Mouse (Mus musculus): Measurements from ENCODE around the gene Pak2. TPM values are rescaled to one million over a fixed set of nuclear protein-coding genes. Genes with fewer than 3 reads are reported as not detected.

Gene Pak2
- 30.6 and 34.5 TPM in 2 replicates for polyA plus RNA-seq (2014; fragmentation: Nextera tagmentation; extraction: Ambion mirVana)

DNA sequence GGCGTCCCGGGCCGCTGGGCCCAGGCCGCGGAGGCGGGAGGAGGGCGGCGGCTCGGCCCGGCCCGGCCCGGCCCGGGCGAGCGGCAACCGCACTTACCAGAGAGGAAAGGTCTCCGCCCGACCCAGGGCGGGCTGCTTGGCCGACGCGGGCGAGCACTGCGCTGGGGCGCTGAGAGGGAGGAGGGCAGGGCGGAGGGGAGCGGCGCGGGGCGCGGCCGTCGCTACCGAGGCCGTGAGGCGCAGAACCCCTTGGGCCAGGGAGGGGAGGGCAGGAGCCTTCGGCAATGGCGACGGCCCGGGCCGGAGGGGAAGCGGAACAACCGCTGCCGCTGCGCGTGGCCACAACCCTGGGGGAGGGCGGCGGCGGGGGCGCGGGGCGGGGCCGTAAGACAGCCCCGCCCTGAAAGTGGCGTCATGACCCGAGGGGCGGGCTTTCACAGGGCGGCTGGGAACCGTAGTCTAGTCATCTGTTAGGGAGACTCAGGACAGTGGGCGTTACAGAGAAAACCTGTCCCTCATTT lies at the start of gene Pak2:
Gene Pak2, minus strand, starts transcription at position 352 of the 521 bp plus-strand sequence.
- ATAC-seq (ENCODE audit: low FRiP score) (peak; percentile 95), DNase-seq (ENCODE audit: low spot score) (peak; percentile 91)
- Histone ChIP-seq H3K36me3 (replicated peaks; ENCODE audit: control insufficient read depth, insufficient read depth) (peaks cover 7% of the 10 kb centered on the region), H3K9me3 (ENCODE audit: control insufficient read depth, low read length) (no peaks in the 10 kb centered on the region), H3K4me2 (replicated peaks) (peak within 1 kb of the TSS; percentile 56), H3K9ac (peak within 1 kb of the TSS; percentile 94), H3K4me1 (replicated peaks; ENCODE audit: control insufficient read depth, insufficient read depth, low read length) (peaks cover 21% of the 10 kb centered on the region), H3K4me3 (replicated peaks; ENCODE audit: low read length) (peak within 1 kb of the TSS; percentile 94), H3K27ac (peak within 1 kb of the TSS; percentile 92), H3K27me3 (ENCODE audit: control insufficient read depth, insufficient read depth, low read length) (no peaks in the 10 kb centered on the region)
- under 1% methylated on average over 36 of the region's 60 CpGs for WGBS

DNA sequence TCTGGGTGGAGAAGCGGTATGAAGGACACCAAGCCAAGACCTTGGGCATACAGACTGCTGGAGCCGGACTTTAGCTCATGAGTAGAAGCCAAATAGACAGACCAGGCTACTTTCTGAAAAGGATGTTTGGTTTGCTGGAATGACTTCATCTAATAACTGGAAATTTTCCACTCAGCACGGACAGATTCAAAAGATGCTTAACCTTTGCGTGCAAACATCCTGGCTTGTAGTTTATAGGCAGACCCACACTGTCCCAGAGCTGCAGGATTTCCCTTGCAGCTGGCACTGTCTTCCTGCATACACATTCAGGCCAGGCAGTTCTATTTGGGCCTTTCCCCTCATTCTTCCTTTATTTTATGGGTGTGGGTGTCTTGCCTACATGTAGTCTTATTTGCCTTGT lies 47.9 kb upstream of the Pak2 start:
- ATAC-seq (ENCODE audit: low FRiP score): no peak
- 91% methylated on average over 4 of the region's 4 CpGs for WGBS

DNA sequence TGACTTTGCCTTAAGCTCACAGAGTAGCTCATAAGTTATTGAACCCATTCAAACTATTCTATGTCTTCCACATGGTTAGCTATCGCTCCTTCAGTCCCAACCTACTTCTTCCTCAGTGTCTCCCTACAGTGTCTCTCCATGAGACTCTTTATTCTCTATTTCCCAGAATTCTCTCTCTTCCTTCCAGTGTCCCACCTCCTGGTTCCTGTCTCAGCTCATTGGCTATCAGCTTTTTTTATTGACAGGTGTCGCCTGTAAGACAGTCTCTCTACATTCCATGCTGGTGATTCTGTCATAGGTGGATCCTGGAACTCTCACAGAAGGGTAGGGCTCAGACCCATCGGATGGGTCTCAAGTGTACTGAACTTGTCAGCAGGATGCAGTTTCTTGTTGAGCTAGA lies 46.2 kb upstream of the Pak2 start:
- Histone ChIP-seq H3K9ac (no peak overlapping the region), H3K4me2 (replicated peaks) (no peak overlapping the region), H3K36me3 (replicated peaks; ENCODE audit: control insufficient read depth, insufficient read depth) (no peaks in the 10 kb centered on the region), H3K9me3 (ENCODE audit: control insufficient read depth, low read length) (no peaks in the 10 kb centered on the region), H3K27me3 (ENCODE audit: control insufficient read depth, insufficient read depth, low read length) (no peaks in the 10 kb centered on the region), H3K27ac (no peak overlapping the region), H3K4me3 (replicated peaks; ENCODE audit: low read length) (no peak overlapping the region), H3K4me1 (replicated peaks; ENCODE audit: control insufficient read depth, insufficient read depth, low read length) (no peaks in the 10 kb centered on the region)
- ATAC-seq (ENCODE audit: low FRiP score) (no peak), DNase-seq (ENCODE audit: low spot score) (no peak)
- WGBS: 96% methylated on average over 3 of the region's 3 CpGs

More for the DNA sequence above, 47.9 kb upstream of the Pak2 start:
- DNase-seq (ENCODE audit: low spot score): no peak
- Histone ChIP-seq H3K4me3 (replicated peaks; ENCODE audit: low read length) (no peak overlapping the region), H3K4me2 (replicated peaks) (no peak overlapping the region), H3K4me1 (replicated peaks; ENCODE audit: control insufficient read depth, insufficient read depth, low read length) (no peaks in the 10 kb centered on the region), H3K27me3 (ENCODE audit: control insufficient read depth, insufficient read depth, low read length) (no peaks in the 10 kb centered on the region), H3K27ac (no peak overlapping the region), H3K9me3 (ENCODE audit: control insufficient read depth, low read length) (no peaks in the 10 kb centered on the region), H3K9ac (no peak overlapping the region), H3K36me3 (replicated peaks; ENCODE audit: control insufficient read depth, insufficient read depth) (no peaks in the 10 kb centered on the region)

DNA sequence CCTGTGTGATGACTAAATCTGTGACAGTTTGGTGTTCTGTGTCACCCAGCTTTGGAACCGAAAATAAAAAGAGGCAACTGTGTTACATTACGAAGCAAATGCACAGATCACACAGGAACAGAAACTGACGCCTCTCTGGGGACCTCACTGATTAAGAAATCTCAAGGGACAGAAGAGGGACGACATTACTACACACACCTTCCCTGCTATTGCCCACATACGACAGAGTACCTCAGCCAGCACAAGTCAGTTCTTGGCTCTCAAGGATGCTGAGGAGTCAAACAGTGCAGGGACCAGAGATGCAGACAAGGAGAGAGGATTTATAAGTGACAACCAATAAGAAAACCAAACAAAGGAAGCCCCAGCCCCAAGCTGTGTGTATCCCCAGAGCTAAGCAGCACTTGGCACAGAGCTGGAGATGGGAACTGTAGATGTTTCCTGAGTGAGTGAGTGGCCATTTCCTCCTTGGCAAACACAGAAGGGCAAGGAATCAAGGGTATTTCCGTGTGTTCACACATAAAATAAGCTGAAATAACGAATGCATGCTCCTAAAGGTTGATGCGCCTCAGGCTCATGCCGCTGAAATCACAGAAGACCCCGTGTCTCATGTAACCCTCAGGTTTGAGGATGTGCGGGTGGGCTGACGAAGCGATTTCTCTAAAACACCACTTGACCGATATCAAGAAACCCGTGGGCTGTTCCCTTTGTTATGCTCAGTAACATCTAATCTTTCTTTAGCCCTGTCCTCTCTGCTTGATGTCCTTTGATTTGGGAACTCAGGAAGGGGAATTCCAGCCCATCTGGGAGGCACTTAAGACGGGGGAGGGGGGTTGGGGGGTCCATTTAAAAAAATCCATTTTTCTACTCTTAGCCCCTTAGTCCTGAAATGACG lies 45.5 kb upstream of the Pak2 start:
- WGBS: 73% methylated on average over 17 of the region's 17 CpGs
- no peak for DNase-seq (ENCODE audit: low spot score)
- H3K9me3 ChIP-seq (ENCODE audit: control insufficient read depth, low read length): no peaks in the 10 kb centered on the region
- no peak for ATAC-seq (ENCODE audit: low FRiP score)
- no peaks in the 10 kb centered on the region for H3K4me1 ChIP-seq (replicated peaks; ENCODE audit: control insufficient read depth, insufficient read depth, low read length)
- no peaks in the 10 kb centered on the region for H3K27me3 ChIP-seq (ENCODE audit: control insufficient read depth, insufficient read depth, low read length)
- H3K4me2 ChIP-seq (replicated peaks): no peak overlapping the region
- H3K9ac ChIP-seq: no peak overlapping the region
- no peak overlapping the region for H3K27ac ChIP-seq
- H3K36me3 ChIP-seq (replicated peaks; ENCODE audit: control insufficient read depth, insufficient read depth): no peaks in the 10 kb centered on the region
- H3K4me3 ChIP-seq (replicated peaks; ENCODE audit: low read length): no peak overlapping the region

DNA sequence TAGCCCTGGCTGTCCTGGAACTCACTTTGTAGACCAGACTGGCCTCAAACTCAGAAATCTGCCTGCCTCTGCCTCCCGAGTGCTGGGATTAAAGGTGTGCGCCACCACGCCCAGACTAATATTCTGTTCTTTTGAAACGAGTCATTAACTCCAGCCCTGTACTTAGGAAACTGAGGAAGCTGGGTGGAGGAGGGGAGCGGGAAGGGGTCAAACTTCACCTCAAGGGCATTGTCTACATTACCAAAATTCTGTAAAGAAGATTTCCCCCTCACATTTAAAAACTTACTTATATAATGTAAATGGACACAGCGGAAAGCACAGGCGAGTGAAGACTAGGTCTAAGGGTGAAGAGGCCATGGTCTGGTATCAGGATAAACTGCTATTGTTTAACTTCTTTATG lies 44.9 kb upstream of the Pak2 start:
- Histone ChIP-seq H3K27ac (no peak overlapping the region), H3K9ac (no peak overlapping the region), H3K9me3 (ENCODE audit: control insufficient read depth, low read length) (no peaks in the 10 kb centered on the region), H3K27me3 (ENCODE audit: control insufficient read depth, insufficient read depth, low read length) (no peaks in the 10 kb centered on the region), H3K4me2 (replicated peaks) (no peak overlapping the region), H3K36me3 (replicated peaks; ENCODE audit: control insufficient read depth, insufficient read depth) (no peaks in the 10 kb centered on the region), H3K4me3 (replicated peaks; ENCODE audit: low read length) (no peak overlapping the region), H3K4me1 (replicated peaks; ENCODE audit: control insufficient read depth, insufficient read depth, low read length) (no peaks in the 10 kb centered on the region)
- WGBS: 92% methylated on average over 7 of the region's 7 CpGs
- ATAC-seq (ENCODE audit: low FRiP score) (no peak), DNase-seq (ENCODE audit: low spot score) (no peak)

DNA sequence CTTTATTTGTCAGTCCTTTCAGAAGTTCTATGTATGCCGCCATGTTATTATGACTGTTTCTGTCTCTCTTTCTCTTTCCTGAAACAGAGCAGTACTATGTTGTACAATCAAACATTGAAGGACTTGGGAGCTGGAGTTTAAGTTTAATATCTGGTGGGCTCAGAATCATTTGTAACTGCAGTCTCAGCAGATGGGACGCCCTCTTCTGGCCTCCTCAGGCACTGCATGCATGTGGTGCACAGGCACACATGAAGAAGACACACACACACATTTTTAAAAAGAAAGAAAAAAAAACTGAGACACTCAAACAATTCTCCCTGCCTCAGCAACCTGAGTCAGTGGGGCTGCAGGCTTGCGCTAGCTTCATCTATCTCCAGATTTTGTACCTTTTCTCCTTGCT lies 41.3 kb upstream of the Pak2 start:
- no peaks in the 10 kb centered on the region for H3K27me3 ChIP-seq (ENCODE audit: control insufficient read depth, insufficient read depth, low read length)
- no peak overlapping the region for H3K9ac ChIP-seq
- no peaks in the 10 kb centered on the region for H3K9me3 ChIP-seq (ENCODE audit: control insufficient read depth, low read length)
- H3K27ac ChIP-seq: no peak overlapping the region
- H3K4me2 ChIP-seq (replicated peaks): no peak overlapping the region
- H3K36me3 ChIP-seq (replicated peaks; ENCODE audit: control insufficient read depth, insufficient read depth): no peaks in the 10 kb centered on the region
- no peak for ATAC-seq (ENCODE audit: low FRiP score)
- WGBS: 75% methylated on average over 3 of the region's 3 CpGs
- no peaks in the 10 kb centered on the region for H3K4me1 ChIP-seq (replicated peaks; ENCODE audit: control insufficient read depth, insufficient read depth, low read length)
- DNase-seq (ENCODE audit: low spot score): no peak
- H3K4me3 ChIP-seq (replicated peaks; ENCODE audit: low read length): no peak overlapping the region

DNA sequence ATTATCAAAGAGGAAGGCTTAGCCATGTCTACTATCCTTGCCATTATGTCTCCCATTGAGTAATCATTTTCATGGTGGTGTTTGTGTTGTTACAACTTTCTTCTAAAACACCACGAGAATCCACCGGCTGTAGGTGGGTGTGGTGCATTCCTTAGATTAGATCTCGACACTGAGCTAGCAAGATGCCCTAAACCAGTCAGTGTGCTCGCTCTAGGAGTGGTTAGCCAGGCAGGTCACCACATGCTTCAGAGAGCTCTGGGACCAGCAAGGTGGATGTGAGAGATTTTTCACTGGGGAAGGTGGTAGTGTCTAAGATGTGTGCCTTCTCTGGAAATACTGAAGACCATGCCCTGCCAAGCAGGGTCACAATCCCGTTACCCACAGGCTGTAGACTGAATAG lies 37.0 kb upstream of the Pak2 start:
- Histone ChIP-seq H3K36me3 (replicated peaks; ENCODE audit: control insufficient read depth, insufficient read depth) (no peaks in the 10 kb centered on the region), H3K9me3 (ENCODE audit: control insufficient read depth, low read length) (no peaks in the 10 kb centered on the region), H3K27ac (no peak overlapping the region), H3K27me3 (ENCODE audit: control insufficient read depth, insufficient read depth, low read length) (no peaks in the 10 kb centered on the region), H3K4me1 (replicated peaks; ENCODE audit: control insufficient read depth, insufficient read depth, low read length) (no peaks in the 10 kb centered on the region), H3K4me3 (replicated peaks; ENCODE audit: low read length) (no peak overlapping the region), H3K9ac (no peak overlapping the region), H3K4me2 (replicated peaks) (no peak overlapping the region)
- no peak for DNase-seq (ENCODE audit: low spot score)
- ATAC-seq (ENCODE audit: low FRiP score): no peak
- WGBS: 66% methylated on average over 5 of the region's 5 CpGs

DNA sequence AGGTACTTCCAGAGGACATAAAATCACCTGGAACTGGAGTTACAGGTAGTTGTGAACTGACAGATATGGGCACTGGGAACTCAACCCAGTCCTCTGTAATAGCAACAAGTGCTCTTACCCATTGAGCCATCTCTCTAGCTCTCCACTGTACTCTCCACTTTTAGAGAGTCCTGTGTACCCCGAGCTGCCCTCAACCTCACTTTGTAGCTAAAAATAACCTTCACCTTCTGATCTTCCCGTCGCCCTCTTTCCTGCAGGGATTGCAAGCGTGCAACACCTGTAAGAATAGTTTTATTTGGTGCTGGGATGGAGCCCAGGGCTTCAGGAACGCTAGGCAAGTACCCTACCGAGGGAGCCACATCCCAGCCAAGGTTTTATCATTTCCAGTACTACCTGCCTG lies 36.6 kb upstream of the Pak2 start:
- DNase-seq (ENCODE audit: low spot score): no peak
- no peak overlapping the region for H3K4me2 ChIP-seq (replicated peaks)
- no peak; the same call in 1 of the 2 replicates for ATAC-seq (ENCODE audit: low FRiP score)
- no peaks in the 10 kb centered on the region for H3K9me3 ChIP-seq (ENCODE audit: control insufficient read depth, low read length)
- H3K27ac ChIP-seq: no peak overlapping the region
- no peaks in the 10 kb centered on the region for H3K4me1 ChIP-seq (replicated peaks; ENCODE audit: control insufficient read depth, insufficient read depth, low read length)
- H3K36me3 ChIP-seq (replicated peaks; ENCODE audit: control insufficient read depth, insufficient read depth): no peaks in the 10 kb centered on the region
- no peak overlapping the region for H3K9ac ChIP-seq
- no peak overlapping the region for H3K4me3 ChIP-seq (replicated peaks; ENCODE audit: low read length)
- H3K27me3 ChIP-seq (ENCODE audit: control insufficient read depth, insufficient read depth, low read length): no peaks in the 10 kb centered on the region
- 74% methylated on average over 6 of the region's 6 CpGs for WGBS

DNA sequence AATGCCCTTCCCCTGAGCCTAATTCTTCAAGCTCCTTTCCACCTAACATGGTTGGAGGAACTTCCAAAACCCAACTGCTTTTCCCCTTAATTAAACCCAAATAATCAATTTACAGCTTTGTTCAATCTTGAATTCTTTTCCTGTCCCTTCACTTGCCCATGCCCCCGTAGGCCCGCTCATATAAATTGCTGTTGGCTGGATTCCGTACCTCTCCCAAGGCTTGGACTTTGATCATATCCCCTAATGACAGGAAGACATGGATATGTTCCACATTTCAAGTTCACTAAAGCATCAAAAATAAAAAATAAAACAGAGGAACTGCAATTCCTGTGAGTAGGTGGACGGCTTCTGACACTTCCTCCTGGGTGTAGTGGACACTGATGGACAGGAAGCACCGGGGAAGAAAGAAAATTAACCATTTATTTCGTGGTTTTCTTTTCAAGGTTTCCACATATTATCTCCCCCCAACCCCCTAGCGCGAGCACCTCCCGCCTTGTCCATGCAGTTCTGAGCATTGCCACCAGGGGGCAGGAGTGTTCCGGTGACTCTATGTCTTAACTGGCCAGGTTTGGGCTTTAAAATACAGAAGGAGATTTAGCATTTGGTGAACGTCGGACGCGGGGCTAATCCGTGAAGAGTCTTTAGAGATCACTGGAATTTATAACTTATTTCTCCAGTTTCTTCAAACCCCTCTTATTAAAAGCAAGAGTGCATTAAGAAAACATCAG lies 36.0 kb upstream of the Pak2 start:
- WGBS: 20% methylated on average over 15 of the region's 15 CpGs
- ATAC-seq (ENCODE audit: low FRiP score) (no peak; the same call in 1 of the 2 replicates), DNase-seq (ENCODE audit: low spot score) (peak; percentile 86)
- no peaks in the 10 kb centered on the region for H3K4me1 ChIP-seq (replicated peaks; ENCODE audit: control insufficient read depth, insufficient read depth, low read length)
- H3K27me3 ChIP-seq (ENCODE audit: control insufficient read depth, insufficient read depth, low read length): no peaks in the 10 kb centered on the region
- H3K4me2 ChIP-seq (replicated peaks): no peak overlapping the region
- no peak overlapping the region for H3K9ac ChIP-seq
- no peaks in the 10 kb centered on the region for H3K9me3 ChIP-seq (ENCODE audit: control insufficient read depth, low read length)
- peaks cover under 1% of the 10 kb centered on the region; the same call in 1 of the 2 replicates for H3K36me3 ChIP-seq (replicated peaks; ENCODE audit: control insufficient read depth, insufficient read depth)
- no peak overlapping the region for H3K27ac ChIP-seq
- no peak overlapping the region for H3K4me3 ChIP-seq (replicated peaks; ENCODE audit: low read length)

Measured in hindbrain, embryonic 14.5 days (tissue).